Mouse (Mus musculus): Measurements from ENCODE around the gene Tox2. TPM values are rescaled to one million over a fixed set of nuclear protein-coding genes. Genes with fewer than 3 reads are reported as not detected.

Gene Tox2
- polyA plus RNA-seq, 1 experiment from 2014 or later, result 6.3 TPM

DNA sequence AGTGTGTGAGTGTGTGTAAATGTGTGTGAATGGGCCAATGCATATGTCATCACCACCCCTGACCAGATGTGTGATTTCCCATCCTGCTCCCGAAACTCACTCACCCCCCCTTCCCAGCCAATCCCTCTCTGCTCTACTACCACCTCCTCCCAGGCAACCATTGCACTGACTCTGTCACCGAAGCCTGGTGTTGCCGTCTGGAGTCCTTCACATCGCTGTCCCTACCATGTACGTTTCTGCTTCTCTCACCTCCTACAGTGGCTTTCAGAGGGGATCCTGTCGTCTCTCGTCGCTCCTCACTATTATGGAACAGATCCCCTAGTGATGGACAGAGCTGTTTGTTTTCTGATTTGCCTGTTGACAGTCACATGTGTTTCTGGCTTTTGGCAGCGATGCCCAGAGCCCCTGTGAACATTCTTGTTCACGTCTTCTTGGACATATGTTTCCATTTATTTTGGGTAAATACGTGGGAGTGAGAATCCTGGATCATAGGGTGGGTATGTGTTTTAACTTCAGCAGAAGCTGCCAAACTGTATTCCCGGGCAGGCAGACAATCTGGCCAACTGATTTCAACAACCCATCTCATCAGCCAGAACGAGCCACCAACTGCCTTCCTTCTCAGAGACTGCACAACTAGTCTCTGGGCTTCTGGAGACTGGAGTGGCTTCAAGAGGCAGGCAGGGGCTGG, 129.6 kb downstream of the Tox2 start:
- Histone ChIP-seq H3K36me3 (ENCODE audit: control insufficient read depth, insufficient read depth, low read length) (no peaks in the 10 kb centered on the region), H3K9me3 (ENCODE audit: control insufficient read depth, low read length) (no peaks in the 10 kb centered on the region), H3K9ac (ENCODE audit: low read length) (no peak overlapping the region), H3K4me3 (ENCODE audit: low read depth, low read length) (no peak overlapping the region), H3K27ac (ENCODE audit: low read depth) (no peak overlapping the region), H3K4me1 (replicated peaks; ENCODE audit: control insufficient read depth, insufficient read depth, low read length) (no peaks in the 10 kb centered on the region), H3K4me2 (ENCODE audit: low read length) (no peak overlapping the region), H3K27me3 (replicated peaks; ENCODE audit: control insufficient read depth, insufficient read depth, low read length) (peaks cover 6% of the 10 kb centered on the region)
- ATAC-seq (replicated peaks; ENCODE audit: low FRiP score, low TSS enrichment, low read depth) (no peak), DNase-seq (ENCODE audit: low spot score) (no peak)
- WGBS, result 74% methylated on average over 13 of the region's 13 CpGs

- H3K9me3 ChIP-seq (ENCODE audit: control insufficient read depth, low read length), result 0 out of 2 replicates have a peak, but pooled peaks cover 2% of the 10 kb centered on the region
- H3K4me2 ChIP-seq (ENCODE audit: low read length), result no peak overlapping the region
- WGBS, result 25% methylated on average over 9 of the region's 9 CpGs
- peak; percentile 93 for DNase-seq (ENCODE audit: low spot score)
- no peaks in the 10 kb centered on the region for H3K4me1 ChIP-seq (replicated peaks; ENCODE audit: control insufficient read depth, insufficient read depth, low read length)
- H3K4me3 ChIP-seq (ENCODE audit: low read depth, low read length), result no peak overlapping the region
- peak; percentile 58 for ATAC-seq (replicated peaks; ENCODE audit: low FRiP score, low TSS enrichment, low read depth)
- peaks cover 38% of the 10 kb centered on the region for H3K27me3 ChIP-seq (replicated peaks; ENCODE audit: control insufficient read depth, insufficient read depth, low read length)
- H3K27ac ChIP-seq (ENCODE audit: low read depth), result no peak overlapping the region
- no peaks in the 10 kb centered on the region for H3K36me3 ChIP-seq (ENCODE audit: control insufficient read depth, insufficient read depth, low read length)
- H3K9ac ChIP-seq (ENCODE audit: low read length), result no peak overlapping the region
Measured at GRCm38 (mm10) chr2:163340263-163340662, 137.3 kb downstream of the Tox2 start.

- Histone ChIP-seq H3K4me2 (ENCODE audit: low read length) (no peak overlapping the region), H3K4me1 (replicated peaks; ENCODE audit: control insufficient read depth, insufficient read depth, low read length) (no peaks in the 10 kb centered on the region; the same call in 1 of the 2 replicates), H3K27ac (ENCODE audit: low read depth) (no peak overlapping the region), H3K36me3 (ENCODE audit: control insufficient read depth, insufficient read depth, low read length) (no peaks in the 10 kb centered on the region), H3K27me3 (replicated peaks; ENCODE audit: control insufficient read depth, insufficient read depth, low read length) (peaks cover 23% of the 10 kb centered on the region), H3K9ac (ENCODE audit: low read length) (no peak overlapping the region), H3K4me3 (ENCODE audit: low read depth, low read length) (no peak overlapping the region), H3K9me3 (ENCODE audit: control insufficient read depth, low read length) (0 out of 2 replicates have a peak, but pooled peaks cover 2% of the 10 kb centered on the region)
- DNase-seq (ENCODE audit: low spot score) (peak; percentile 69), ATAC-seq (replicated peaks; ENCODE audit: low FRiP score, low TSS enrichment, low read depth) (no peak)
- WGBS, result 93% methylated on average over 4 of the region's 4 CpGs
Measured at GRCm38 (mm10) chr2:163343671-163344070, 140.7 kb downstream of the Tox2 start.

DNA sequence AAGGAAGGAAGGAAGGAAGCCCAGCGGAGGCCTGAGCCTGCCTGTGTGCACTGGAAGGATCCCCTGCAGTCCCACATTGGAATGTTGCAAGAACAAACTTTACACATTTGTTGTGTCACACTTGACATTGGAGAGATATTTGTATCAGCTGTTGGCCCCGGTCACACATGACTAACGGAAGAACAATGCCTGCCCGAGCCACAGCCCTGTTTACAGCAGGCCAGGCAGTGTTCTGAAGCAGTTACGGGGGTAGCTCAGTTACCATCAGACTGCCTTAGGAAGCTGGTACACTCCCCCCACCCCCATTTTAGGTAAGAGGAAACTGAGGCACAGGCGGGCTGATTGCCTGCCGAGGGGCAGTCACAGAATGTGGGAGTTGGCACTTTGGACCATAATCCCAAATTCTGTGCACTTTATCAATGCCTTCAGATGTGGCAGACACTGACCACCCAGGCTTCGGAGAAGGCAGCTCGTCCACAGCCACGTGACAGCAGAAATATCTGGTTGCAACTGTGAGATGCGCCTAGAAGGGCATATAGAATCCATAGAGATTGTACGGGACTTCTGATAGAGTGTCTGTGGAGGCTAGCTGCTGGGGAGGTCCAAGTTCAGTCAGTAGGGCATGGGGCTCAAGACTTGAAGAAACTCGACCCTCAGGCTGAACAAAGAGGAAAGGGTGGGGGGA, 142.2 kb downstream of the Tox2 start:
- H3K4me2 ChIP-seq (ENCODE audit: low read length), result no peak overlapping the region
- H3K36me3 ChIP-seq (ENCODE audit: control insufficient read depth, insufficient read depth, low read length), result no peaks in the 10 kb centered on the region
- no peak overlapping the region for H3K4me3 ChIP-seq (ENCODE audit: low read depth, low read length)
- no peak overlapping the region for H3K27ac ChIP-seq (ENCODE audit: low read depth)
- 0 out of 2 replicates have a peak, but pooled peaks cover 2% of the 10 kb centered on the region for H3K9me3 ChIP-seq (ENCODE audit: control insufficient read depth, low read length)
- H3K27me3 ChIP-seq (replicated peaks; ENCODE audit: control insufficient read depth, insufficient read depth, low read length), result peaks cover 9% of the 10 kb centered on the region; the same call in 1 of the 2 replicates
- 65% methylated on average over 13 of the region's 13 CpGs for WGBS
- no peak overlapping the region for H3K9ac ChIP-seq (ENCODE audit: low read length)
- ATAC-seq (replicated peaks; ENCODE audit: low FRiP score, low TSS enrichment, low read depth) (no peak), DNase-seq (ENCODE audit: low spot score) (no peak)
- H3K4me1 ChIP-seq (replicated peaks; ENCODE audit: control insufficient read depth, insufficient read depth, low read length), result peaks cover 5% of the 10 kb centered on the region; the same call in 1 of the 2 replicates

DNA sequence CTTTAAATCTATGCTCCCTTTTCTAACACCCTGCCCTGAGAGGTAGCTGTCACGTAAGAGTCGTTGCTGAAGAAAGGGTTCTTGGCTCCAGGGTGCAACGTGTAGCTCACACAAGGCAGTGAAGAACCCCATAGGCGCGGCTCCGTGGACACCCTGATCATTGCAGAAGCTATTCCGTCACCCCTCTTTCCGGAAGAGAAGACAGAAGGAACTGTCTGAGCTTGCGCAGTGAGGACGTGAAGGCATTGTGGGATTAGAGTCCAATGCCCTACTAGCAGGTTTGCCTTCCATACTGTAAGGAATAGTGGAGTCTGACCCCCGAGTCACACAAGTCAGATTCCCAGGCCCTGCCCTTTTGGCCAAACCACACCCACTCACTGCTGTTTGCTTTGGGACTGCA, 143.6 kb downstream of the Tox2 start:
- Histone ChIP-seq H3K9ac (ENCODE audit: low read length) (no peak overlapping the region), H3K9me3 (ENCODE audit: control insufficient read depth, low read length) (0 out of 2 replicates have a peak, but pooled peaks cover 2% of the 10 kb centered on the region), H3K4me2 (ENCODE audit: low read length) (no peak overlapping the region), H3K27ac (ENCODE audit: low read depth) (no peak overlapping the region), H3K4me1 (replicated peaks; ENCODE audit: control insufficient read depth, insufficient read depth, low read length) (peaks cover 5% of the 10 kb centered on the region; the same call in 1 of the 2 replicates), H3K27me3 (replicated peaks; ENCODE audit: control insufficient read depth, insufficient read depth, low read length) (no peaks in the 10 kb centered on the region), H3K36me3 (ENCODE audit: control insufficient read depth, insufficient read depth, low read length) (no peaks in the 10 kb centered on the region), H3K4me3 (ENCODE audit: low read depth, low read length) (no peak overlapping the region)
- DNase-seq (ENCODE audit: low spot score), result no peak
- ATAC-seq (replicated peaks; ENCODE audit: low FRiP score, low TSS enrichment, low read depth), result no peak
- 76% methylated on average over 11 of the region's 11 CpGs for WGBS

DNA sequence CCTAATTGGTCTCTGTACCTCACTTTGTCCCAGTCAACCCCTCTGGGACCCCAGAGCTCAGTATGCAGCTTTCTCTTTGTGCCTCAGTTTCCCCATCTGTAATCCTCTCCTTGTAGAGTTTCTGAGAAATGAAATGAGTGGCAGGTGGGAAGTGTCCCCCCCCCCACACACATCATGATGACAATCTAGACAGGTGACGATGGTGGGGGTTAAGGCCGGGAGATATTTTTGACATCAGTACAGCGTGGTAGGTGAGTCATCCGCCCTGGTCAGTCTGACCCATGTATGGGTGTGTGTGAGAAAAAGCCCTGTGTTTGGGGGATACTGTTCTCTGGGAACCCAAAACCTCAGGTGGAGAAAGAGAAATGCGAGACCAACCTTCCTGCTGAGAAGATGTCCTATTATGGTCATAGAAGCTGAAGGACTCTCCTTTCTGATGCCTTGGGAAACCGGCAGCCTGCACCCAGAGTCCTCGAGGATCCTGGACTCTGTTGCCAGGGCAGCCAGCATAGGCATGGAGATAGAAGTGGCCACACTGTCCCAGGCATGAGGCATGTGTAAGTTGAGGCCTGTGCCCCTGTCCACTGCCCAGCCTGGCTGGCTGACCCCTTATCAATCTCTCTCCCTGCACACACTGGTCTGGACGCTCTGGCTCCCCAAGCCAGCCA, 144.7 kb downstream of the Tox2 start:
- Histone ChIP-seq H3K27me3 (replicated peaks; ENCODE audit: control insufficient read depth, insufficient read depth, low read length) (no peaks in the 10 kb centered on the region), H3K4me2 (ENCODE audit: low read length) (no peak overlapping the region), H3K4me1 (replicated peaks; ENCODE audit: control insufficient read depth, insufficient read depth, low read length) (peaks cover 5% of the 10 kb centered on the region; the same call in 1 of the 2 replicates), H3K9ac (ENCODE audit: low read length) (no peak overlapping the region), H3K9me3 (ENCODE audit: control insufficient read depth, low read length) (0 out of 2 replicates have a peak, but pooled peaks cover 2% of the 10 kb centered on the region), H3K27ac (ENCODE audit: low read depth) (0 out of 2 replicates have a peak overlapping the region, but pooled peaks have one; percentile 89), H3K4me3 (ENCODE audit: low read depth, low read length) (no peak overlapping the region), H3K36me3 (ENCODE audit: control insufficient read depth, insufficient read depth, low read length) (no peaks in the 10 kb centered on the region)
- 84% methylated on average over 8 of the region's 8 CpGs for WGBS
- DNase-seq (ENCODE audit: low spot score) (no peak), ATAC-seq (replicated peaks; ENCODE audit: low FRiP score, low TSS enrichment, low read depth) (no peak)

DNA sequence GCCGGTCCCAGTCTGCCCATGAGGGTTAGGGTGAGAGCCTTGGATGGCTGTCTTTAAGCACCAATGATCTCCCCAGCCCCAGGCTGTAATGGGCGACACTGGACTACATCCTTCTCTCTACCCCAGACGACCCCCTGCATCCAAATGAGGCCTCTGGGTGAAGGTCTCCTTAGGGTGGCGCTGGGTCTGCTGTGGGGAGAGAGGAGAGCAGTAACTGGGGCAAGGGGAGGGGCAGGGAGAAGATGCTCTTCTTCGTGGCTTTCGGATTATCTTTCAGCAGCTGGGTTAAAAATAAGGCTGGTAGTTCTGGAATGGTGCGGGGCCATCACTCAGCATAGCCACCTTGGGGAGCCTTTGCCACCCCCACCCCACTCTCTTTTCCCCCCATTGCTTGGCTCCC, 145.8 kb downstream of the Tox2 start:
- ATAC-seq (replicated peaks; ENCODE audit: low FRiP score, low TSS enrichment, low read depth) (no peak), DNase-seq (ENCODE audit: low spot score) (no peak)
- Histone ChIP-seq H3K4me1 (replicated peaks; ENCODE audit: control insufficient read depth, insufficient read depth, low read length) (peaks cover 11% of the 10 kb centered on the region; the same call in 1 of the 2 replicates), H3K4me3 (ENCODE audit: low read depth, low read length) (no peak overlapping the region), H3K4me2 (ENCODE audit: low read length) (no peak overlapping the region), H3K36me3 (ENCODE audit: control insufficient read depth, insufficient read depth, low read length) (no peaks in the 10 kb centered on the region), H3K27me3 (replicated peaks; ENCODE audit: control insufficient read depth, insufficient read depth, low read length) (no peaks in the 10 kb centered on the region), H3K9me3 (ENCODE audit: control insufficient read depth, low read length) (0 out of 2 replicates have a peak, but pooled peaks cover under 1% of the 10 kb centered on the region), H3K9ac (ENCODE audit: low read length) (no peak overlapping the region), H3K27ac (ENCODE audit: low read depth) (peak overlapping the region; percentile 89)
- WGBS, result 82% methylated on average over 7 of the region's 7 CpGs

- Histone ChIP-seq H3K4me1 (replicated peaks; ENCODE audit: control insufficient read depth, insufficient read depth, low read length) (peaks cover 17% of the 10 kb centered on the region; the same call in 1 of the 2 replicates), H3K36me3 (ENCODE audit: control insufficient read depth, insufficient read depth, low read length) (no peaks in the 10 kb centered on the region), H3K4me3 (ENCODE audit: low read depth, low read length) (no peak overlapping the region), H3K27ac (ENCODE audit: low read depth) (peak overlapping the region; percentile 89), H3K9me3 (ENCODE audit: control insufficient read depth, low read length) (no peaks in the 10 kb centered on the region), H3K4me2 (ENCODE audit: low read length) (no peak overlapping the region), H3K27me3 (replicated peaks; ENCODE audit: control insufficient read depth, insufficient read depth, low read length) (no peaks in the 10 kb centered on the region), H3K9ac (ENCODE audit: low read length) (no peak overlapping the region)
- DNase-seq (ENCODE audit: low spot score) (no peak), ATAC-seq (replicated peaks; ENCODE audit: low FRiP score, low TSS enrichment, low read depth) (0 out of 2 replicates have a peak, but pooled peaks have one; percentile 50)
- WGBS, result 44% methylated on average over 9 of the region's 9 CpGs
Measured at GRCm38 (mm10) chr2:163349411-163349810, 146.5 kb downstream of the Tox2 start.

All from intestine, embryonic 14.5 days (tissue).